Mouse (Mus musculus): ENCODE measurements around the gene Olfr1080. TPM values are rescaled to one million over a fixed set of nuclear protein-coding genes. Genes with fewer than 3 reads are reported as not detected.
A peak's percentile ranks its signal among the peaks of the same experiment; 100 is the strongest.
"Not testable (repeated sequence)": the region's sequence is repeated elsewhere in the genome, so short reads cannot be mapped to it uniquely, and the experiment has no call there.

The Olfr1080 gene
- total RNA-seq (2021) = not detected
- long read RNA-seq, experiment 1 = 0 reads
- long read RNA-seq, experiment 2 = 0 reads

- H3K4me3 ChIP-seq; H3K27ac ChIP-seq; DNase-seq (ENCODE audit: low spot score in 2 of 2): not testable (repeated sequence)
Measured at GRCm38 (mm10) chr2:86558135-86558534, at the start of gene Olfr1080. Olfr1080 (minus strand) TSS chr2:86558235.

GRCm38 (mm10) chr2:86598866-86599265 is 40.8 kb upstream of the Olfr1080 start, which contains the start of gene Olfr1082:
Olfr1082 (minus strand) TSS chr2:86598966.
- H3K4me3 ChIP-seq; H3K27ac ChIP-seq; DNase-seq (ENCODE audit: low spot score in 2 of 2): not testable (repeated sequence)

- no peak for DNase-seq (ENCODE audit: low spot score in 2 of 2)
- Histone ChIP-seq H3K27ac (no peak within 1 kb of the TSS), H3K4me3 (no peak within 1 kb of the TSS)
- TF ChIP-seq CTCF (conservative IDR thresholded peaks at IDR 0.05) = no peak
Measured at GRCm38 (mm10) chr2:86542380-86542779, 15.7 kb downstream of the Olfr1080 start, which contains the start of gene Olfr1079. Olfr1079 (minus strand) TSS chr2:86542480.

- no peak overlapping the region for H3K4me3 ChIP-seq
- no peak for TF ChIP-seq CTCF (conservative IDR thresholded peaks at IDR 0.05)
- peak; percentile 23 to 33 for DNase-seq (ENCODE audit: low spot score in 2 of 2)
- peak overlapping the region; percentile 43; the same call in 1 of the 2 replicates for H3K27ac ChIP-seq
Measured at GRCm38 (mm10) chr2:86530991-86531390, 27.0 kb downstream of the Olfr1080 start.

GRCm38 (mm10) chr2:86508161-86508560 is 49.9 kb downstream of the Olfr1080 start, which contains the start of gene Olfr1076:
Olfr1076 (plus strand) TSS chr2:86508461.
- H3K27ac ChIP-seq = no peak within 1 kb of the TSS
- TF ChIP-seq CTCF (conservative IDR thresholded peaks at IDR 0.05) = no peak
- H3K4me3 ChIP-seq = no peak within 1 kb of the TSS
- no peak for DNase-seq (ENCODE audit: low spot score in 2 of 2)

Other genes with a start within 250 kb of the Olfr1080 start
- not detected for gene Olfr1053, start 243.0 kb downstream of the Olfr1080 start, total RNA-seq (2021)
- not detected for gene Olfr1054, start 222.8 kb downstream of the Olfr1080 start, total RNA-seq (2021)
- gene Olfr1055, start 208.0 kb downstream of the Olfr1080 start, total RNA-seq (2021) = not detected
- not detected for gene Olfr1056, start 195.8 kb downstream of the Olfr1080 start, total RNA-seq (2021)
- gene Olfr1057, start 179.8 kb downstream of the Olfr1080 start, total RNA-seq (2021) = not detected
- not detected for gene Olfr1058, start 169.7 kb downstream of the Olfr1080 start, total RNA-seq (2021)
- gene Olfr1061, start 144.2 kb downstream of the Olfr1080 start, total RNA-seq (2021) = not detected
- gene Olfr1062, start 131.5 kb downstream of the Olfr1080 start, total RNA-seq (2021) = not detected
- not detected for gene Olfr1065, start 107.6 kb downstream of the Olfr1080 start, total RNA-seq (2021)
- gene Olfr1066, start 102.0 kb downstream of the Olfr1080 start, total RNA-seq (2021) = not detected
- not detected for gene Olfr228, start 70.8 kb downstream of the Olfr1080 start, total RNA-seq (2021)
- not detected for gene Olfr1076, start 49.8 kb downstream of the Olfr1080 start, total RNA-seq (2021)
- not detected for gene Olfr1079, start 15.8 kb downstream of the Olfr1080 start, total RNA-seq (2021)
- not detected for gene Olfr1082, start 40.7 kb upstream of the Olfr1080 start, total RNA-seq (2021)
- gene Olfr1084, start 81.5 kb upstream of the Olfr1080 start, total RNA-seq (2021) = not detected
- gene Olfr1085, start 103.8 kb upstream of the Olfr1080 start, total RNA-seq (2021) = not detected
- not detected for gene Olfr1086, start 121.9 kb upstream of the Olfr1080 start, total RNA-seq (2021)
- gene Olfr1087, start 140.2 kb upstream of the Olfr1080 start, total RNA-seq (2021) = not detected
- not detected for gene Olfr1089, start 175.5 kb upstream of the Olfr1080 start, total RNA-seq (2021)
- gene Olfr1090, start 200.8 kb upstream of the Olfr1080 start, total RNA-seq (2021) = not detected
- gene Olfr1093, start 224.2 kb upstream of the Olfr1080 start, total RNA-seq (2021) = not detected

Measured in layer of hippocampus, adult 2 months (tissue).